Mouse (Mus musculus) A20 (cell line): ENCODE results near the gene Eml6.
A peak's percentile ranks its signal among the peaks of the same experiment; 100 is the strongest.
"Not testable (repeated sequence)": the region's sequence is repeated elsewhere in the genome, so short reads cannot be mapped to it uniquely, and the experiment has no call there.

ENCODE experiments used
- DNase-seq: peaks from one replicate; pipeline ENCODE4 v3.0.0-alpha.2; 2011; ENCODE audit warnings: low read depth, low spot score

The Eml6 gene

DNA sequence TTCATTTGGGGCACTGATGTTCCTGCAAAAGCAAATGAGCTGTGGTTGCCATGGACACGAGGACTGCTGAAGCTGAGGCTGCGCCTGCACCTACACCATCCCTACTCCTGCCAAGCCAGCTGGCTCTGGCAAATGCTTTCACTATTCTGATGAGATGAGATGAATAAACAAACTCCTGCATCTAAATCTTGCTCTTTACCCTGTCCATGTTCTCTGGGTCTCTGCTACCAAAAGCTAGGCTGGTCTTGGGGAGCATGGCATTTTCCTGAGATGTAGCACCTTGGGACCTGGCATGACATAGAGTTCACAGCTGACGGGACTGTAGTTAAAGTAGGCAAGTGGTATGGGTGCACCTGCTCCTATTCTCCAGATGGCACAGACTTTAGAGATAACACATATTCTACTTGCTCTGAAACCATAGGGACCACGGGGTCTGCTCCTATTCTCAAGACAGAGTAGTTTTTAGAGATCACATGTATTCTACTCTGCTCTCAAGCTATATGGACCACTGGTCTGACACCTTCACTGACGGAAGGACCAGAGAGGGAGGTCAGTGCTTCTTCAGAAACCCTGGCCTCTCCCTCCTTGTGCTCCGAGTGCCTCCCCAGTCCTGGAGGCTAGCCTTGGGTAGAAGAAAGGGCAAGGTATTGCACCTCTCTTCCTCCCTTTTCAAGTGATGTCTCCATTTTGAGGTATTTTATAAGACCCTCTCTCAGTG is 236.8 kb downstream of the Eml6 start:
- no peak for DNase-seq

- no peak for DNase-seq
These were observed 237.3 kb downstream of the Eml6 start for GRCm38 (mm10) chr11:29788499-29788898.

- DNase-seq, result peak; percentile 89
These were observed 238.4 kb downstream of the Eml6 start for GRCm38 (mm10) chr11:29787473-29787872.

DNA sequence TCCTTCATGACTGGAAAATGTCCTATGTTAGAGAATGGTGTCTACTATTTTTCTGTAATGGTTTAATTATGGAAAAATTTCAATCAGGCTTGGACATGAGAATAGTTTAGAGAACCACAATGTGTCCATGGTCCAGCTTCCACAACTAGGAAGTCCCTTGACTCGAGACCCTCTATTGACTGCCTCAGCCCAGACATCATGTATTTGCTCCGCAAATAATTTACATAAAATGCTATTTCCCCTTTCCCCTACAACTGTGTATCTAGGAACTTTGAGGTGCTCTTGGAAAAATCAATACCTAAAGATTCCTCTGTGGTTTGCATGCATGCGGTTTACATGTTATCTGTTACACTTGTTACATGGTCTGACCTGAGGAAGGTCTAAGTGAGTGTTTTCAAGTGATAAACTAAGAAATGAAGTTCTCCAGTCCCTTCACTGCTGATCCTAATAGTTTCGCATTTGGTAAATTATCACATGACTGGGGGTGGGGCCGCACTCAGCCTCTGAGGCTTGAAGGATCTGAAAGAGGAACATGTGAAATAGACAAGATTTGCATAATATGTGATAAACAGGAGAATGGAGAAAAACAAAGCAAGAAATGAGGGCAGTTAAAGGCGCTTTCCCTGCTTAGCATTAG is 239.1 kb downstream of the Eml6 start:
- peak; percentile 89 for DNase-seq

GRCm38 (mm10) chr11:29779409-29780026 is 246.3 kb downstream of the Eml6 start:
- DNase-seq, result peak; percentile 73

DNA sequence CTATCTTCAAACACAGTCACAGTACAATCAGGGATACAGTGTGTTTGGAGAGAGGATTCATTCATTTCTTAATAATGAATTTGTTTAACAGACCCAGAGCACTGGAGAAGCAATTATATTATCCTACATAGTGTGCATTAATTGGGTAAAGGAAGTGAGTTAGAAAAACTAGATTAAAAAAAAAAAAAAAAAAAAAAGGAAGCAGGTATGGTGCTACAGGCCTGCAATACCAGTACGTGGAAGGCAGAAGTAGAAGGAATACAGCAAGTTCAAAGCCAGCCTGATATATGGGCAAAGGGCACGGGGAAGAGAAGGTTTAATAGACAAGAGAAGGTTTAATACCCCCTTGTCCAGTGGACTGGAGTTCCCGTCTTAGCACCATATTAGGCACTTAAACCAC is 246.9 kb downstream of the Eml6 start:
- no peak for DNase-seq

GRCm38 (mm10) chr11:29777964-29778363 is 247.9 kb downstream of the Eml6 start:
- no peak for DNase-seq

DNA sequence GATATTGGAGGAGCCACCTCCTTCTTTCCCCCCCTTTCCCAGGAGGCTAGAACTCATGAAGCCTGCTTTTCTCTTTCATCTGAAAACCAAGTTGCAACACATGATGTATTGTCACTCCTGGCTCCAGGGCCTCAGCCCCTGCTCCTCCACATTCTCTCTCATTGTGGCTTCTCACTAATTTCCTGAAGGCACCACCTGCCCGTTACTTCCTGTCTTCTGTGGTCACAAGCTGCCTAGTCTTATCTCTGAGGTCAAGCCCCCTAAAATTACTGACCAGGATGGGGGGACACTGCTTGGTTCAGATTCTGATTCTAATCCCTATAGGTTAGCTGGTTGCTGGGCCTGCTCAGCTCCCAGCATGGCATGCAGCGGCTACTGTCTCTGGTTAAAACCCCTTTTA is 251.1 kb downstream of the Eml6 start:
- DNase-seq, result peak; percentile 38

DNA sequence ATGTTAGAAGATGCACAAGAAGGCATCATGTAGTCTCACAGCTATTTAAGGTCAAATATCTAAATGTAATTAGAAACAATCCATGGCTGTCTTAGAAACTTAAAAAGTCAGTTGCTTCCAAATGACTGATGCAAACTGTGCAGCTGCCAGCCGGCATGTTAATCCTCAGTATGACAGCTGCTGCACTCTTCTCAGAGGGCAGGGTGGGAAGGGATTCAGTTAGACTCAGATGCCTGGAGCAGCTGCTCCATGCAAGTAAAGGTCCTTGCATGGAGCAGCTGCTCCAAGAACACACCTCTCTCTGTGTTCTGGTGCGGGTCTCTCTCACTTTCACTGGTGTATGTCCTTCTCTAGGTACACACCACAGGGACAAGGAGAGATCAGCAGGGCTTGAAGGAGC is 251.5 kb downstream of the Eml6 start:
- no peak for DNase-seq

DNA sequence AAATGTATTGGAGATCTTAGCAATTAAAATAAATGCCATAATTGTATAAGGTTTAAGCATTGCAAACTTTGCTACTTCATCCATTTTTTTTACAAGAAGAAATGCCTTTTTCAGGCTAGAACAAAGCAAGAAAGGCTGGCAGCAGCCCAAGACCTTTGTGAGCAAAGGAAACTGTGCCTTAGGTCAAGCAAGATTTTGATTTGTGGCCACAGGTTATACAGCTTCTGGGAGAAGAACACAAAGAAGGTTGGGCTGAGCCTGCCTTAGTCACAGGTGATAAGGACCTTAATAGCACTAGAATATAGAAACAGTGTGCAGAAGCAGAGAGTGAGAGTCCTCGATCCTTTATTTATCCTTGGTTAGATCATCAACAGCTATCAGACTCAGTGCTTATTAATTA is 253.6 kb downstream of the Eml6 start:
- DNase-seq, result no peak

DNA sequence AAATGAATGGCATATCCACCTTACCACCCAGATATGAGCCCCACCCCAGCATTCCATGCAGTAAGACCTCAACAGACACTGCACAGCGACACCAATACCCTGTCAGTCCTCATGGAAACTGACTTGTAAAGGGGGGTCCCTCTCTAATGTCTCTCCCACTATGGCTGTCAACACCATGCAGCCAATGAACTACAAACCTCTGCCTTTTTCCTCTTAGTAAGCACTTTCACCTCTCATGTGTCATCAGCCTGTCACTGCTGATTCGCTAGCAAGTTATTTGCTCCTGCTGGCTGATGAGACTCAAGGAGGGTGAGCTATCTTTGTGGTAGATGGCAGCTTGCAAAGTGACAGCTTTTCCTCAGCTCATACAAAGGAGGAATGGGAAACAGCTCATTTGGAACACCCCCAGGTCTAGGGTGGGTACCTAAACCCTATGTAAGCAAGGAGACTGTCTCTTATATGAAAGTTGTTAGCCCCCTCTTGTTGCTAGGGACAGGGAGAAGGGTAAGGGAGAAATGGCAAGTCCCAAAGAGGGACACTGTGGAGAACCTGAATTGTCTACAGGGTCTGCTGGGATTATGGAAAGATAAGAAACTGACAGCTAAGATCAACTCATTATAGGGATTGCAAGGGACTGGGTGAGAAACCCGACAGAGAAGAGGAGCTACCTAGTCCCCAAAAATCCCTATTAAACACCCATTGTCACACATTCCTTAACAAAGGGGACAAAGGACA is 255.0 kb downstream of the Eml6 start:
- DNase-seq, result no peak

DNA sequence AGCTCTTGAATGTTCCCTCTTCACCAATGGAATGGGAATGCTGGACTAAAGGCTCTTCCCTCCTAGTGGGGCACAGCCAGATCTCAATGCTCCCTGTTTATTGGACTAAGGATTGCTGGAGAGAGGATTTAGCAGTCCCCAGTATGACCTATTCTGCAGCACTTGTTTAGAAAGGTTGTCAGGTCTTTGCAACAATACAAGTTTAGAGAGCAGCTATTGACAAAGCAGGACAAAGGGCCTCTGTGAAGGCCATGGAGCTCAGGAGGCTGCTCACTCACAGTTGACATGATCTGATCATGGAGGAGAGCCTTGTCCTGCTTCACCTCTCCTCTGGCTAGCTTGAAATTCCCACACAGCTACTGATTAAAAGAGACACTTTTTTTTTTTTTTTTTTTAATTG is 257.3 kb downstream of the Eml6 start:
- DNase-seq, result no peak

- no peak for DNase-seq
These were observed 259.4 kb downstream of the Eml6 start for GRCm38 (mm10) chr11:29766313-29766982.

- no peak for DNase-seq
These were observed 260.8 kb downstream of the Eml6 start for GRCm38 (mm10) chr11:29765063-29765462.

GRCm38 (mm10) chr11:29762768-29763167 is 263.1 kb downstream of the Eml6 start:
- no peak for DNase-seq

- no peak for DNase-seq
These were observed 264.4 kb downstream of the Eml6 start for GRCm38 (mm10) chr11:29761387-29761786.

DNA sequence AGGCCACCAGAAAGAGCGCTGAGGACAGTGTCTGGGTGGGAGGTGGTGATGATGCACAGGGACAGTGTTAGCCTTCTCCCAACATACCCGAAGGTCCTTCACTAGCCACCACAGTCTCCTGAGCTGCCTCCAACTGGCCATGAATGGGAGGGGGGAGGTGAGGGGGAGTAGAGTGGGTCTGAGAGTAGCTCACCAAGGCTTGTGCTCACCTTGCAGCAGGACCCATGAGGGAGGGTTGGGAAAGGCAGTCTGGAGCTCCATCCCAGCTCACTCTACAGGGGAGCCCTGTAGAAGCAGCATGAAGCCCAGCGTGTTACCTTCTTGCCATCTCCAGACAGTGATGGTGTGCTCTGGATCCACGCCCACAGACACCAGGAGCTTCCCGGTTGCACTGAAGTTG is 267.2 kb downstream of the Eml6 start:
- no peak for DNase-seq

- not testable (repeated sequence) for DNase-seq
These were observed 269.8 kb downstream of the Eml6 start for GRCm38 (mm10) chr11:29756007-29756406.

GRCm38 (mm10) chr11:29751648-29752611 is 273.9 kb downstream of the Eml6 start:
- DNase-seq, result no peak

DNA sequence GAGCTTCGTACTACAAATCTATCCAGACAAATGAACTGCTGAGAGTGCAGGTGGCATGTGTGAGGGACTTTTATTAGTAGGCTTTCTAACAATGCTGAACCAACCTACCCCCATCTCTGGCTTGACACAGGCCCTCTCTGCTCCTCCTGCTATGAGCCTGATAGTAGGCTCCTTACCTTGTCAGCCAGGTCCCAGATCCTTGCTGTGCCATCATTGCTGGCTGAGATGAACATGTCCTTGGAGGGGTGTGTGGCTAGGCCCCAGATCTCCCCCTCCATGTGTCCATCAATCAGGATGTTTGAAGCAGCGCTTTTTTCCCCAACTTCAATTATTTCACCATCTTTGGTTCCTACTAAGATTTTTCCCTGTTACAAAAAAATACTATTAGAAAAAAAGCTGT is 274.8 kb downstream of the Eml6 start:
- DNase-seq, result no peak

- no peak for DNase-seq
These were observed 276.4 kb downstream of the Eml6 start for GRCm38 (mm10) chr11:29749468-29749829.
